Mouse (Mus musculus): ENCODE results near the gene Trex1.

Gene Trex1

DNA sequence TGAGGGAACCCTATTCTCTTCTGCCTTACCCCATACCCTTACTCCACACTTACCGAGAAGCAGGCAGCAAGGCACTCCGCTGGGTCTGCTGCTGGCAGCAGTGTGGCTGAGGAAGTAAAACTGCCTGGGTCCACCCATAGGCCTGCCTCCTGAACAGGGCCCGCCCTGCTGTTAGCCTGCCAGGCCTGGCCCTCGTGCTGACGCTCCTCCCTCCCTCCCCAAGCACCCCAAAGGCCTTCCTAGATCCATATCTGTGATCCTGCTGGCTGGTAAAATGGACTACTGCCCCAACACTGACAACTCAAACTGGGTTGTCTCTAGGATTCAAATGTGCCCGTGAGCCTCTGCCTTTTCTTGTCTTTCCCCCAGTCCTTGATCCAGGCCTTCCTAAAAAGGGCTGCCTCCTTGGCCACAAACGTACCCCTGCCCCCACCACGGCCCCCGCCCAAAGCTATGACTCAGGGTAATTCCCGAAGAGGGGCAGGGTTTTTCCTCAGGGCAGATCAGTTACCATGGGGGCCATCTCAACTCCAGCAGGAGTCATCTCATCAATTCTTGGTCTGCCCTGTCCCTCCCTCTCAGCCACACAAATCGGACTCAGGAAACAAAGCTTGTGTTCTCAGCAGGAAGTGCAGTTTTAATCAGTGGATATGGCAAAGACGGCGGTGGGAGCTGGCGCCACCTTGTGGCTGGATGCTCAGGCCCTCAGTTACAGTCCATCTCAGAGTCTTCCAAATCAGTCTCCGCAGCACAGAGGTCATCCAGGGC, at the start of gene Trex1:
Gene Trex1 (minus strand): TSS at position 599 of the 768 bp plus-strand sequence.
- peak; percentile 93 to 94 for DNase-seq

DNA sequence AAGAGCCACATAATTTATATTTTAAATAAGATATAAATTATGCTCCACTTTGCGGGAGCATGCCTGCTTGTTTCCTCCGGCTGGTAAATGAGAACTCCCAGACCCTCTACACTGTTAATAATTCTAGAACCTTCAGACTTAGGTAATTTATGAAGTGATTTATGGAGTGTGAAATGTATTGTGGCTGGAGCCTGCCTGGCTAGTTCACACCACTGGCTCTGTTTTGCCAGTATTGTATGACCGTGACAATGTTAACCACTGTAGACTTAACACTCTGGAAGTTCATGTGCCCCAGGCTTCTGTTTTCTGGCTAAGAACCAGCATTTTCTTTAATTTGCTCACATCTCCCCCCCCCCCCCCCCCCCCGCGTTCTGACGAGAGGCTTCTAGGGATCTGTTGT, 47.8 kb upstream of the Trex1 start:
- DNase-seq: no peak

DNA sequence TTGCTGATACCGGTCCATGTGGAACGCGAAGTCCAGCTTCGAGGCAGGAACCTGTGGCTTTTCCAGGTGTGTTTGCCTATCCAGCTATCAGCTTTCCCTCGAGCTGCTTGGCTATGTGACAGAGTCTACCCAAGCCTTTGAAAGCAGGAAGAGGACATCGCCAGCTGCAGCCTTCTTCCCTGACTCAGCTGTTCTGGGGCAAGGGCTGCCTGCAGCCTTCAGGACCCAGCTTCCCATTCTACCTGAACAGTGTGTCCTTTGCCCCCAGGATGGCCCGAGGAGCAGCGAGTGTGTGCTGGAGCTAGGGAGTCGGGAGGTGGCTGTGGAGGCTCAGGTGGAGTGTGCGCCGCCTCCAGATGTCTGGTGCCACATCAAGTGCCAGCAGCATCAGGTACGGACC, 46.1 kb upstream of the Trex1 start:
- no peak for DNase-seq

DNA sequence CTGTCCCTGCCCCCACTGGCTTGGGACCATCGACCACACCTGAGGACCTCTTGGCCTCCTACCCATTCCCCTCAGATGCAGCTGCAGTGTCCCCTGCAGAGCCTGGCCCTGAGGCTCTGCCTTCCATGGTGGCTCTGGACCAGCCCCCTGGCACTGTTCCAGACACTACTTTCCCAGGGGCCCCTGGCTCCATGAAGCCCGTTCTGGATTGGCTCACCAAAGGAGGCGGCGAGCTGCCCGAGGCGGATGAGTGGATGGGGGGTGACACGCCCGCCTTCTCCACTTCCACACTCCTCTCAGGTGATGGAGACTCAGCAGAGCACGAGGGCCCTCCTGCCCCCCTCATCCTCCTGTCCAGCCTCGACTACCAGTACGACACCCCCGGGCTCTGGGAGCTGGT, 45.5 kb upstream of the Trex1 start:
- DNase-seq: peak; percentile 52 to 61

DNA sequence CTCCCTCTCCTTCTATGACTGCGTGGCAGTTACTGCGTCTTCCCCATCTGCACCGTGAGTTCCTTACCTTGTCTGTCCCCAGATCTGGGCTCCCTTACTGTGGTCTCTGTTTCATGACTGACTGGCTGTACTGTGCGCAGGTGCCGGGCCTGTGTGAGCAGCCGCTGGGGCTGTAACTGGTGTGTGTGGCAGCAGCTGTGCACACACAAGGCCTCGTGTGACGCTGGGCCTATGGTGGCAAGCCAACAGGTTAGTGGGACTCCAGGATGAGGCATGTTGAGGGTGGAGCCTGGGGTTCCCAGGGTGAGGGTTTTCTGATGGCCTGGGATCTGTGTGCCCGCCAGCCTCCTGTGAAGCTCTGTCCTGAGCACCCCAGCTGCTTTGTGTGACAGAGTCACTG, 44.5 kb upstream of the Trex1 start:
- no peak for DNase-seq

DNA sequence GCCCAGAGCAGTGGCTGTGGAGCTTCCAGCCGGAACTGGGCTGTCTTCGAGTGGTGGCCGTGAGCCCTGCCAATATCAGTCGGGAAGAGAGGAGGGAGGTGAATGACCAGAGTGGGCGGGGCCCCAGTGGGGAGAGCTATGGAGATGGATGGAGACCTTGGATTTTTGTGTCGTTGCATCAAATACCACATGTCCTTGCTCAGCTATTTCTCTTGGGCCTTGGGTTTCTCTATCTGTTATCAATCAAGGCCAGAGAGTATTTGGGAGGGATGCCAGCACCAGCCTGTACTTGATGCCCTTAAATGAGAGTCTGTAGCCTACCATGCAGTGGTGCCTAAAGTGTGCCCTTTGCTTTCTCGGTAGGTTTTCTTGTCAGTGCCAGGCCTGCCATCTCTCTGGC, 43.7 kb upstream of the Trex1 start:
- DNase-seq: peak in 1 of 2 experiments; percentile 60

DNA sequence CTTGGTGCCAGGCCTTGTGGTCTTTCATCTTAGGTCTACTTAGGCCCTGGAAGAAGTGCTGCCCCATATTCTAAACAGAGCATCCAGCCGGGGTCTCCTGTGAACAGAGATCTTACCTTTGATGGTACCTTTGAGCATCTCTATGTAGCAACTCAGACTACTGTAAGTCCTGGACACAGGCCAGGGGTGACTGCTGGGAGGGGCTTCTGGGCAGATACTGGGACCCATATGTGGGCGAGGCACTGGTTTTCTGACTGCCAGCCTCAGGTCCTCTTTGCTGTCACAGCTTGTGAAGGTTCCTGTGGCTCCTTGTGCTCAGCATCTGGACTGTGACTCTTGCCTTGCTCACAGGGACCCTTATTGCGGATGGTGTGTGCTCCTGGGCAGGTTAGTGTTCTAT, 43.0 kb upstream of the Trex1 start:
- no peak for DNase-seq

DNA sequence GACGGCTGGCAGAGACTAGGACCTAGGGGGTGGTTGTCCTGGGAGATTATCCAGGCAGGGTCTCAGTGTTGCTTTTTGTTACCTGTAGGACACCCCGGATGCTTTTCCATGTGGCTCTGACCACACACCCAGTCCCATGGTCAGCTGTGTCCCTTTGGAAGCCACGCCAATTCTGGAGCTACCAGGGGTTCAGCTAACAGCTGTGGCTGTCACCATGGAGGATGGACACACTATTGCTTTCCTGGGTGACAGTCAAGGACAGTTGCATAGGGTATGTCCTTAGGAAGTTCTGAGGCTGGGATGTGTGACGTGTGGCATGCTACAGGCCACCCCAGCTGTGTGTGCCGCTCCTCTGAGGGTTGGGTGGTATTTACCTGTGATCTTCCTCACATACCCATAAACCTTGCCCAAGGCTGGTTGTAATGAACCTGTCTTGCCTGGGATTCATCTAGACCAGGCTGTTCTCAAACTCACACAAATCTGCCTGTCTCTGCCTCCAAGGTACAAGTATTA, 42.5 kb upstream of the Trex1 start:
- DNase-seq: no peak

DNA sequence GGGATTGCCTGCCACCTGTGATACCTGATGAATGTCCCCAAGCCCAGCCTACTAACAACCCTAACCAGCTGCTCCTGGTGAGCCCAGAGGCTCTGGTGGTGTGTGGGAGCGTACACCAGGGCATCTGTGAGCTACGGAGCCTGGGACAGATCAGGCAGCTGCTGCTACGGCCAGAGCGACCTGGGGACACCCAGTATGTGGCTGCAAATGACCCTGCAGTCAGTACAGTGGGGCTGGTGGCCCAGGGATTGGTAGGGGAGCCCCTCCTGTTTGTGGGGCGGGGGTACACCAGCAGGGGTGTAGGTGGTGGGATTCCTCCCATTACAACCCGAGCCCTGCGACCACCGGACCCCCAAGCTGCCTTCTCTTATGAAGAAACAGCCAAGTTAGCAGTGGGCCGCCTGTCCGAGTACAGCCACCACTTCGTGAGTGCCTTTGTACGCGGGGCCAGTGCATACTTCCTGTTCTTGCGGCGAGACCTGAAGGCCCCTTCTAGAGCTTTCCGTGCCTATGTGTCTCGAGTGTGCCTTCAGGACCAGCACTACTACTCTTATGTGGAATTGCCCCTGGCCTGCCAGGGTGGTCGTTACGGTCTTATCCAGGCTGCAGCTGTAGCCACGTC, 40.9 kb upstream of the Trex1 start:
- no peak for DNase-seq

DNA sequence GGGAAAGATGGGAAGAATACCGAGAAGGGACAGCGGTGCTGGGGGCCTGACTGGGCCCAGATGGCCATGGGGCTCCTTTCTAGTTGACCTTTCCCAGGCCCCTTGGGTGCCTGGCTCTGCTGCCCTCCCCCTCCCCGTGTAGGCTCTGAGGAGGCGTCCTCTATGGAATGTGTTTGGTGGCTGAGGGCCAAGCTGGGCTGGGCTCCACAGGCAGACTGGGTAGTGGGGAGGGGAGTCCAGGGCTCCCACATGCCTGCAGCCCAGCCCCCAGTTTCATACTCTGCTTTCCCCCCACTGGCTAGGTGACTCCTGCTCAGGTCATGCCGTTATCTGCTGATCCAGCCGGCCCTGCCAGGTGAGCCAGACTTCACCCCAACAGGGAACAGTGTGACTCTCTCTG, 39.4 kb upstream of the Trex1 start:
- DNase-seq: peak; percentile 81 to 87

DNA sequence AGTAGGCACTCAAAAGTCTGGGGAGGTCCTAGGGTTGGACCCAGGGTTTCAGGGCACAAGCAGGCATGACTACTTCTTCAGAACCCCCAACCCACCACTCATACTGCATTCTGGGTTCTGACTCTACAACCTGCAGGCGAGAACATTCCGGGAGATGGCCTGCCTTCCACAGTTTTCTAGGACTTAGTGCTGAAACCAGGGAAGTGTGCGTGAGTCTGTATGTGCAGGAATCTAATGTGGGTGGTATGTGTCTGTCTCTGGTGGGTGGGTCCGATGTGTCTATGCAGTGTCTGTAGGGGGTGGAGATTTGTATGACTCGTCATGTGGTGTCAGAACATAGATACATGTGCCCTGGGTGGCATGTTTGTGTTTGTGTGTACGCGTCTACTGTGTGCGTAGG, 38.8 kb upstream of the Trex1 start:
- DNase-seq: no peak

DNA sequence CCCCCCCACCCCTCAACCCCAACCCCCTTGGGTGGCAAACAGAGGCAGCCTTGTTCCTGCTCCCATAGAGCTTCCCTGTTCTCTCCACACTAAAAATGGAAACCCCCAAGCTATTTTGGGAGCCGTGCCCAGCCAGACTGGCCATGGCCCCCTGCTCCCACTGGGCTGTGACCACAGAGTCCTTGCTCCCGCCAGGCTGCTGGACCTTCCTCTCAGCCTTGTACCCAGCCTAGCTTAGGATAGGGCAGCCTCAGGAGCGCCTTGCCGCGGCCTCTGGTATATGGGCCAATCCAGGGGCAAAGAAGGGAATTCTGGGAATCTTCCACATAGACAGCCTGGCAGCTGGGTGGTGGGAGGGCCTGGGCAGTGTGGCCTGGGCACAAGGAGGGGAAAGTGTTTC, 38.3 kb upstream of the Trex1 start:
- DNase-seq: peak in 1 of 2 experiments; percentile 39

DNA sequence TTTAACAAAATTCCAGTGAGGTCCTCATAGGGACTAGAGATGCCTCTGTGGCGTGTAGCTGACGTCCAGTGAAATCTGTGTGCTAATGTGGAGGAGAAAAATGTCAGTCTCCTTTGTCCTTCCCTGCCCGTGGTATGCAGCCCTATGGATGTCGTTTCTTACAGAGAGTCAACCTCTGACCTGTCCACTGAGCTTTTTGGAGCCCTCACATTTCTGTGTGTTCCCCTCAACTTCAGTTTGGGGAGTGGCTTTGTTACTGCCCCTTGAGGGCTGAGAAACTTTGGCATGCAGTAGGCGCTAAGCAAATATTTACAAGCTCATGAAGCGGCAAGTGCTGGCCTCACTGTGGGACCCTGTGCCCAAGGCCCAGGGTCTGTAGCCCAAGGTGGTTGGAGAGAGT, 37.8 kb upstream of the Trex1 start:
- DNase-seq: peak; percentile 60 to 78

DNA sequence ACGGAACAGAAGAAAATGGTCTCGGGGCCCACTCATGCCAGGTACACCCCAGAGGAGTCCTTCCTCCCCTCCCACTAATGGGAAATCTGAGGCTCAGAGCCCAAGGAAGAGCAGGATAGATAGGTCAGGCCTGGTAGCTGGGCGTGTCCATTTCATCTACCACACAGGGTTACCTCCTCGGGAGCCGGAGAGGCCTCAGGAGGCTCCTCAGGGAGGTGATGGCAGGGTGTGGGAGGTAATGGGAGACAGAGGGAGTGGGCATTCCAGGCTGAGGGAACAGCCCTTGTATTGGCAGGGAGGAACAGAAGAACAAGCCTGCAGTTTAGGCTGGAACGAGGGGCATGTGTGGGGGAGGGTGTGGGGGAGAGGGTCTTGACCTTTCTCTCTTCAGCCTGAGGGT, 37.3 kb upstream of the Trex1 start:
- peak; percentile 50 to 58 for DNase-seq

DNA sequence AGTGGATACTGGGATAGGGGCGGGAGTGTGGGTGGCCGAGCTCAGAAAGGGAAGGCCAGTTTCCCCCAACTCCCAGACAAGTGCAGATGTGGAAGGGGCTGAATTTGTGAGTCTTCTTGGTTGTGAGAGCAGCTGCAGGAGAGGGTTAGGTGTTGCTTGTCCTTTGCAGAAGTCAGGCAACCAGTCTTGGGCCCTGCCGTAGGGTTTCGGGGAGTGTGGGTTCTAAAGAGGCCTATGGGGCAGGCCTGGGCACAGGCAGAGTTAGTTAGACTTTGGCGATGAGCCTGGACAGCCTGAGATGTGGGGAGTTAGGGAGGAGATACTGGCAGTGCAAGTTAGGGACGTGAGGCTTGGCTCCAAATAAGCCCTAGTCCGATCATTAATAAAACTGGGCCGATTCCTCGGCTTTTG, 36.7 kb upstream of the Trex1 start:
- no peak for DNase-seq

DNA sequence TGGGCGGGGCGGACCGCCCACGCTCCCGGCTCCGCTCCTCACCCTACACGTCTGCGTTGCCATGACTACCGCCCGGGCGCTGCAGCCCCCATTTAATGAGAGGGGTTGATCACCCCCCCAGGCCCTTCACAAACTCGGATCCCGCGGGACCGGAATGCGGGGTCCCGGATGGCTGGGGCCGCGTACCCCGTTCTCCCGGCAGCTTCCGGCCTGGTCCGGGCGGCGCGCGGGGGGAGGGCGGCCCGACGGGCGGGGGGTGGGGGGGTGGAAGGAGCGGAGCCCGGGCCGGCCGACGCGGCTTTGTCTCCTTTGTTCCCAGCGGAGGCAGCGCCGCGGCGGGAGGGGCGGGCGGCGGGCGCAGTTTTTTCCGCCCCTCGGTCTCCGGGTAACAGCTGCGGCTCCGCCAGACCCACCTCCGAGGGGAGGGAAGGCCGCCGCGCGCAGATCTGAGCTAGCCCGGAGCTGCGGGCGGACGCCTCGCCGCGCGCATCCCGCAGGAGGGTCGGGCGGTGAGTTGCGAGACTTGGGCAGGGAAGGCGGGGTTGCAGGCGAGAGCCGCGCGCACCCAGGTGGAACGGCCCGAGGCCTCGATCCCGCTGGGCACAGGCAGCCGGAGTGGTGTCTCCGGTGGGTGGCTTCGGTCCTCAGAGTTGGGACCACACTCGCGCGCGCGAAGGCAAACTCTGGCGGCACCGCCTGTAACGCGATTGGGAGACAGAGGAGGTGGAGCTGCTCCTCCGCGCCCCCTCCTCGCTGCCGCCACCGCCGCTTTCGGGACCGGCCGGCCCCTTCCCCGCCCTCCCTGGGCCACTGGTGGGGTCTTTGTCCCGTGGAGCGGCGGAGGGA, 35.8 kb upstream of the Trex1 start, which contains the start of gene Plxnb1:
Gene Plxnb1 (plus strand): TSS at position 253 of the 846 bp plus-strand sequence.
- DNase-seq: peak; percentile 71 to 74

DNA sequence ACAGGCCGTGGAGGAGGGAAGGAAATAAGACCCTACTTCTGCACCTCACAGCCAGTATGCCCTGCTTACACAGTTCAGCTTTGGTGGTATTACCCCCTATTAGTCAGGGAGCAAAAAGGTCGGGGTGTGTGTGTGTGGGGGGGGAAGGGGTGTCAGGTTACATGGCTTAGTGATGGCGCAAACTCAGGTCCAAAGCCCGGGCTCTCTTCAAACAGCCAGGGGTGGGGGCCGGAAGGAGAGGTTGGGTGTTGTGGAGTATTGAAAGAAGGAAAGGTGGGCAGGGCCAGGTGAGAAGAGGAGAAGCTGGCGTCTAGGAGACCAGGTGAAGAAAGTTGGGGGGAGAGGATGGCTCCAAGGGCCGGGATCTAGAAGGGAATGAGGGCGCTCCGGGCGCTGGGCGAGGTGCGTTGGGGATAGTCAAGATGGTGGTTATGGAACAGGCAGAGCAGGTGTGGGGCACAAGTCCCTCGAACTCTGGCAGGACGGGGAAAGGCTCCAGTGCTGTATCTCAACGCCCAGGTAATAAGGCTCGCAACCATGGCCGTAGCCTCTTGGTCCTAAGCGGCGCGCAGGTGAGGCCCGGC, 35.1 kb upstream of the Trex1 start:
- peak; percentile 80 to 90 for DNase-seq

DNA sequence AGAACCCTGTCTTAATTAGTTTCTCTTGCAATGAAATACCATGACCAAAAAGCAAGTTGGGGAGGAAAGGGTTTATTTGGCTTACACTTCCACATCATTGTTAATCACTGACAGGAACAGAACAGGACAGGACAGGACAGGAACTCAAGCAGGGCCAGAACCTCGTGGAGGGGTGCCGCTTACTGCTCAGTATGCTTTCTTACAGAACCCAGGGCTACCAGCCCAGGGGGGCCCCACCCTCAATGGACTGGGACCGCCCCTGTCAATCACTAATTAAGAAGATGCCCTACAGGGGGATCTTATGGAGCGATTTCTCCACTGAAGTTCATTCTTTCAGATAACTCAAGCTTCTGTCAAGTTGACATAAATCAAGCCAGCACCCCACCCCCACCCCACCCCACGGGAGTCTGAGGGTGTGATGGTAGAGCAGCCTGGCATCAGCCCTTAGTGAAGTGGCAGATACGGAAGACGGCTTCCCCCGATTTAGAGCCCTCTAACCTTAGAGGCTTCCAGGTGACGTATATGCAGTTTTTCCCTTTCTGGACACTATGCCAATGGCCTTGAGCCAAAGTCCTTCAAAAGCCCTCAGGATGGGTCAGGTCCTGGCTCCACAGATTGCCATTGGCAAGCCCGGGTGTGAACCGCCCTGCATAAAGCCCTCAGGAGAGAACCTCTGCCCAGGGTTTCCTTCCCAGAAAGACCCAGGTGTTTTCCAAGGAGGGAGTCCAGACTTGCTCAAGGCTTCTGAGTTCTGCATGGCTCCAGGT, 34.4 kb upstream of the Trex1 start:
- peak; percentile 78 to 86 for DNase-seq

DNA sequence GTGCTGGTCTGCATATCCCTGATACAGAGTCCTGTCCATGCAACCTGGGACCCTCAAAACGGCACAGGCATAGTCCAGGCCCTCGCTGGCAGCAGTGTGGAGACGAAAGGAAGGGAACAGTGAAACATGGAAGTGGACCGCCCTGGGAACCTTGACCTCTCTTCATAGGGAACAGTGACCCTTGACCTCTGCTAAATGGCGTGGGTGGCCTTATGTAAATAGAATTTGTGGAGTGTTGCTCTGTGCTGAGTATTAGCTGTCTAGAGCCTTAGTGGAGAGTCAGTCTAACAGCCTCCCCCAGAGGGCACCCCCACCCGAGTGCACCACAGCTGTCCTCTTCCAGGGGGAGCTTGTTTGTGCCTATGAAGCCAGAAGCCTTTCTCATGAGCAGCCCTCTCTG, 33.3 kb upstream of the Trex1 start:
- DNase-seq: no peak

DNA sequence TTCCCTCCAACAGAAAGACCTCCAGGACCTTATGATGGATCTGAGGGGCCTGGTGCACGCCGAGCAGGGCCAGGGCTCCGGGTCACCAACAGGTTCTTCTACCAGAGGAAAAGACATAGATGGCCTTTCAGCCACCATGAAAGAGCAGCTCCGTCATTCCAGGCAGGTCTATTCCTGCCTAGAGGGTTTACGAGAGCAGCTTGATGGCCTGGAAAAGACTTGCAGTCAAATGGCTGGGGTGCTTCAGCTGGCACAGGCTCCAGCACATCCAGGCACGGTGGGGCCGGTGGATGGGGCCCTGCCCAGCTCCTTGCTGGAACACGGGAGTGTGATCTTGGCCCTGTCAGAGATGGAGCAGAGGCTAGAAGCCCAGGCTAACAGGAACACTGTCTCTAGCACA, 32.3 kb upstream of the Trex1 start:
- DNase-seq: no peak

DNA sequence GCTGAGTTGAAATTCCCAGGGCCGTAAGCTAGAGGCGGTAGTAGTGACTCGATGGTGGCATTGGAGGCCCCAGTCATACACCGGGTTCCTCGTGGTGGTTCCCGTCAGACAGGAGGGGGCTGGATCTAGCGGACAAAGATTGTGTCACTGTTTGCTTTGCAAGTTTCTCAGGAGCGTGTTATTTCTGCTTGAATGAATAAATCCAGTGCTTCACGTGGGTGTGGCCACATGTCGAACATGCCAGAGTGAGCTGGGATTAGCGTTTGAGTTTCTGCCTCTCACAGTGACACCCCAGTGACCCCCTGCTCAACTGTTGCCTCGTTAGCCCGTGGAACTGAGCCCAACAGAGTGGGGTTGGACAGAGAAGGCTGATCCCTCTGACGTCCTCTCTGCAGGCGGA, 30.9 kb upstream of the Trex1 start:
- DNase-seq: peak; percentile 60 to 77

DNA sequence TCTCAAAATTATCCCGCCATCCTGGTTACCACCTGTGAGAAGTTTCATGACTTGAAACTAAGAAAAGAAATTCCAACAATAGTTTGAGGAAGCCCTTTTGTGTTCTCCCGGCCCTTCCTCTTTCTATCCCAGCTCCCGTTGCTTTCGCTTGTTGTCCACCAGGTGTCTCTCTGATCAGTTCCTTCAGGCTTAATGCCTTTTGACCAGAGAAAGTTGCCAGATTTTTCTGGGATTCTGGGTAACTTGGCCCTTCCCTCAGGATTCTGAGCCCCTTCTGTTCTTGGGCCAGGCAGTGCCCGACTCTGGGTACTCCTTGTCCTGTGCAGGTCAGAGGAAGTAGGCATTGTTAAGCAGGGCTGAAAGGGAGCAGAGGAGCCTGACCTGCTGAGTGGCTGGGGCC, 28.5 kb upstream of the Trex1 start:
- DNase-seq: peak in 1 of 2 experiments; percentile 48

Data from lung, adult 18-20 months (tissue).